Mouse (Mus musculus) erythroblast, embryonic 14.5 days (primary cell): Measurements from ENCODE around the gene Txk. TPM values are rescaled to one million over a fixed set of nuclear protein-coding genes. Genes with fewer than 3 reads are reported as not detected.

Source experiments
- H3K27me3 ChIP-seq: 2 replicates; pipeline ENCODE4 v1.6.1; 2012; ENCODE audit warnings: inconsistent platforms; ENCODE audit not compliant: control insufficient read depth
- H3K36me3 ChIP-seq: 2 replicates; pipeline ENCODE4 v1.6.1; 2012; ENCODE audit warnings: mild to moderate bottlenecking, inconsistent platforms; ENCODE audit not compliant: control insufficient read depth
- H3K4me1 ChIP-seq: 2 replicates; pipeline ENCODE4 v1.6.1; 2012; ENCODE audit warnings: inconsistent platforms; ENCODE audit not compliant: control insufficient read depth
- H3K4me3 ChIP-seq: replicated peaks from 2 replicates; pipeline ENCODE3; 2012; ENCODE audit warnings: moderate library complexity, mild to moderate bottlenecking, inconsistent platforms
- H3K9me3 ChIP-seq: 2 replicates; pipeline ENCODE4 v1.6.1; 2012; ENCODE audit warnings: low read length, inconsistent platforms, mixed read lengths; ENCODE audit not compliant: control insufficient read depth
- GATA1 ChIP-seq: IDR thresholded peaks from 2 replicates; pipeline ENCODE4 v1.6.1; 2012; ENCODE audit warnings: low read length, inconsistent platforms, mixed read lengths
- TAL1 ChIP-seq: IDR thresholded peaks from 3 replicates; pipeline ENCODE4 v1.6.1; 2012; ENCODE audit warnings: low read length, inconsistent platforms, mixed read lengths
- polyA plus RNA-seq: library from polyadenylated mRNA; stranded (reverse); fragments of >175 nt; gene quantifications from 2 replicates; pipeline ENCODE4 v1.2.3, GENCODE M21; 2012

The Txk gene
- polyA plus RNA-seq, 1 experiment = not detected

DNA sequence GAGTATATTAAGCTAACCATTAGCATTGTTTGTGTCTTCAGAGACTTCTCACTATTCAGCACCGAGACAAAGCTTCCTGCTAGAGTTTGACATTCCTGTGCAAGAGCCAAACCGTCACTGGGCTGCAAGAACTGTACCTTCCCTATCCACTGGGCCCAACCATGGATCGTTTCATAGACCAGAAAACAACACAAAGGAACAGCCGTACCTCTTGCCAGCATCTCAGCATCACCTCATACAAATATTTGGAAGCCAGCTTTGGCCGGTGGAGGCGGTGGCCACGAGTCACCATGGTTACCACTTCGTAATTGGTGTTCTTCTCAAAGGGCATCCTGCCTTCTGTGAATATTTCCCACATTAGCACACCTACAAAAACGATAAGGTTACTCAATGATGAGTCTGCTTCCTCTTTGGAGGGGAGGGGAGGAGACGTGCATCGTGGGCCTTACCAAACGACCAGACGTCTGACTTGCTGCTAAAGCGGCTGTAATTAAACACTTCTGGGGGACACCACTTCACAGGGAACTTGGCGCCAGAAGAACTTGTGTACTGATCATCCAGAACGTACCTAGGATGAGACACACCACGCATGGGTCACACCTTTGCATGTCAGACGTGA, 4.7 kb upstream of the Txk start:
- peaks cover 10% of the 10 kb centered on the region for H3K4me1 ChIP-seq

DNA sequence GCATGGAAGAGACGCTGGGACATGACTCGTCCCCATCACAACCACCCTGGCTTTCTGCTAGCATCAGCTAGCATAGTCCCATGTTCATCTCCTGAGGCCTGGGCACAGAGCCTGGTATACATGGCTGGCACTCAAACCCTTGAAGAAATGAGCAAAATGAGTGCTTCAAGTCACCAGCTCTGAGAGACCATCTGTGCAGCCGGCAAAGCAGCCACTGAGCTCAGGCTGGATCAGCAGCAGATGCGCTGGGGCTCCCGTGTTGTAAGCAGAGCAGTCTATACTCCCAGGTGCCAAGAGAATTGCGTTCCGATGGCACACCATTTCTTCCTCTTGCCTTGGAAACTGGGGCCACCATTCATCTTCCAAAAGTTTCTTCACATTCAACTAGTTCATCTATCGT, 3.4 kb upstream of the Txk start:
- peaks cover 10% of the 10 kb centered on the region for H3K4me1 ChIP-seq
- TF ChIP-seq GATA1 (no peak), TAL1 (no peak)

More for the DNA sequence above, 4.7 kb upstream of the Txk start:
- H3K36me3 ChIP-seq = no peaks in the 10 kb centered on the region
- no peak overlapping the region for H3K4me3 ChIP-seq
- H3K27me3 ChIP-seq = no peaks in the 10 kb centered on the region
- no peaks in the 10 kb centered on the region; the same call in 1 of the 2 replicates for H3K9me3 ChIP-seq
- TF ChIP-seq GATA1 (no peak), TAL1 (no peak)

DNA sequence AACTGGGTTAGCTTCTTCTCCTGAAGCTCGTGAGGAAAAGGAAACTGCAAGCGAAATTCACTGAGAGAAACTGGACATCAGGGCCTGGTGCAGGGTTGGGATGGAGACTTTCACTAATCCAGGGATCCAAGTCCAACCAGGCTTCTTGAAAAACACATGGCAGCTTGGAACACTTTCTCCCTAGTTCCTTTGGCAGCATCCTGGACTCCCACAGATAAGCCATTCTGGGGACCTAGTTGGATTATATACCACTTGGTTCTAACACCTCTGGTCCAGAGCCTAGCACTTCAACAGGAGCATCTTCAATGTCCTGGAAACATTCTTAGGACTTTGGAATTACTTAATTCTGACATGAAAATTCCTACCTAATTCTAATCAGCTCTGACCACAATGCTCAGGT, 2.5 kb upstream of the Txk start:
- Histone ChIP-seq H3K36me3 (no peaks in the 10 kb centered on the region), H3K27me3 (no peaks in the 10 kb centered on the region), H3K4me3 (no peak overlapping the region), H3K4me1 (peaks cover 10% of the 10 kb centered on the region), H3K9me3 (no peaks in the 10 kb centered on the region)
- TF ChIP-seq TAL1 (no peak), GATA1 (no peak)

More for the DNA sequence above, 3.4 kb upstream of the Txk start:
- Histone ChIP-seq H3K4me3 (no peak overlapping the region), H3K36me3 (no peaks in the 10 kb centered on the region), H3K27me3 (no peaks in the 10 kb centered on the region), H3K9me3 (no peaks in the 10 kb centered on the region)

DNA sequence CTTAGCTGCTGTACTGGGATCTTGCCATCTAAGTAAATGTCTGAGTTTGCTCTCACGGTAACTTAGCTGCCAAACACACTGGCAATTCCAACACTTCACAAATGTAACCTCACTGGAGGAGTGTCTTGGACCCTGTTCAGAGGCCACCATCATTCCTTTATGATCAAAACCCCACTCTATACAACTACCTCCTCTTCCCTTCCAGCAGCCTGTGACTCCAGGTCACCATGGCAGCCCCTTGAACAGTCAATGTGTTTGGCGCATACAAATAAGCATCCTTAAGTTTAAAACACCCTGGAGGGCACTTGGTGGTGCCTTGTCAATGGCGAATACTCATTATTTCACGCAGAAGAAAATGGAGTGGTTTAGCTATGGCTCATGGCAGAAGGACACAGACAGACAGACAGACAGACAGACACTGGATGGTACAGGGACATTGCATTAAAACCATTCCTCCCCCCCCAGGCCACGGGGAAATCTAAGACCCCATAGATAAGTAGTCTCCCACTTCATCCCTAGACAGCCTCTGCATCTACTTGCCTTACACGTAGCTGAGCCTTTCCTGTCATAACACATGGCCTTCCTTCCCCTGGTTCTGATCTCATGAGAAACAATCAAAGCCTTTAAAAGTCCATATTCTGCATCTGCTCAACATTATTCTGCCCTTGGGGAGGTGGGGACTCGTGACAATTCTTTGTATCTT, 1.4 kb downstream of the Txk start:
- peaks cover 9% of the 10 kb centered on the region for H3K4me1 ChIP-seq
- H3K4me3 ChIP-seq = no peak overlapping the region
- no peaks in the 10 kb centered on the region for H3K36me3 ChIP-seq
- no peaks in the 10 kb centered on the region for H3K27me3 ChIP-seq
- no peaks in the 10 kb centered on the region for H3K9me3 ChIP-seq
- TF ChIP-seq TAL1 (no peak), GATA1 (no peak)

DNA sequence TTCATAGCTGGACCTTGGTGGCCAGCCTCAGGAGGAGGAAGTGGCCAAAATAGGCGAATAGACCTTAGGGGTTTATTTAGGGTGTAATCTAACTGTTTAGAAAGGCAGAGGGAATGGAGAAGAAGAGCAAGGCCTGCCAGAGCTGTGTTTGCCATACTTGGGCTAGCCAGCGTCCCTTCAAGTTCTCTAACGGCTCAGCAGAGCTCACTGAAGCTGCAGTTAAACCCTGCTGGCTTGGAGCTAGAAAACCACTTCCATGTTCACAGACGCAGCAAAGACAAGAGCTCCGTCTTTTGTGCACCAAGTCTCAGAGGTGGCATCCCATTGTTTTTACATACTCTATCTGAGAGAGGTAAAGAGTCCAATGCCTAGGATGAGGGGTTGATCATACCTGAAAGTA, 2.4 kb downstream of the Txk start:
- Histone ChIP-seq H3K4me1 (peaks cover 9% of the 10 kb centered on the region), H3K36me3 (no peaks in the 10 kb centered on the region), H3K27me3 (no peaks in the 10 kb centered on the region), H3K9me3 (no peaks in the 10 kb centered on the region), H3K4me3 (no peak overlapping the region)
- no peak for TF ChIP-seq TAL1
- no peak for TF ChIP-seq GATA1

DNA sequence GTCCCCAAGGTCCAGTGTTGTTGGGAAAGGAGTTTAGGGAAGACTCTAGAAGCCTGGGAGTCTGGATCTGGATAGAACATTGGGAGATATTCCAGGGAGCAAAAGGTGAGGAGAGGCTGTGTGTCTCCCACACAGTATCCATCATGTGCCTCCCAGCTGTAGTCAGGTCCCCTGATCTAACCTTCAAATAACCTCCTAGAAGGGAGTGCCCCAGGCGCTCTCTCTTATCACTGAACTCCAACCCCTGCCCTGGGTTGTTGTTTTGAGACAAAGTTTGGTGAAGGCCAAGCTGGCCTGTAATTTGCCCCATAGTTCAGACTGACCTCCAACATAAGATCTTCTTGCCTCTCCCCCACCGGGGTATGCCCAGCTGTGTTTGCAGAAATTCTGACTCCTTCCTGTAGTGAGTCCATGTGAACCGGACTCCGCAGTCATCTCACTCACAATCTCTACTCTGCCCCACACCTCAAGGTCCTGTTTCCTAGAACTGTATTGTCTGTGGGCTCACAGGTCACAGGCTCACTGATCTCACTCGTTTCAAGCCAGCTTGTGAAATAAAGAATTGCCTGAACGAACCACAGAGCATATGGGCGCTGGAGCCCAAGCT, 3.8 kb downstream of the Txk start:
- Histone ChIP-seq H3K9me3 (no peaks in the 10 kb centered on the region), H3K4me1 (peaks cover 8% of the 10 kb centered on the region), H3K4me3 (no peak overlapping the region), H3K36me3 (no peaks in the 10 kb centered on the region), H3K27me3 (no peaks in the 10 kb centered on the region)
- TF ChIP-seq TAL1 = no peak
- no peak for TF ChIP-seq GATA1

DNA sequence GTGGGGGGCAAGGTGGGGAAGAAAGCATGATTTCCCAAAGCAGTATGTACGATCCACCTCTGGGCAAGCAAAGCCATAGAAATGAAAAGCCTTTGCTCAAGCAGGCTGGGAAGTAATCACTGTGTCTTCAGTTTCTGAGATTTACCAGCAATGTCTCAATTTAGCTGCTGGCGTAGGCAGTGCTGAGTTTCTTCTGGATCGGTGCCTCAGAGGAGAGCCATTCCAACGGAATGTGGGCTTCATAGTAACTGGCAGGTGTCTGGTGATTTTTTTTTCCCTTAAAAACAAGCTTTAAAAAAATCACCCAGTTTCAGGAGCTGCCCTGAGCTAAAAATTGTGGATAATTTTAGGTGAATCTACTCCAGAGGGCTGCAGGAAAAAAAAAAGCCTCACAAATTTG, 5.2 kb downstream of the Txk start:
- TF ChIP-seq GATA1 (no peak), TAL1 (no peak)
- H3K36me3 ChIP-seq = no peaks in the 10 kb centered on the region
- peaks cover 6% of the 10 kb centered on the region for H3K4me1 ChIP-seq
- H3K4me3 ChIP-seq = no peak overlapping the region
- H3K9me3 ChIP-seq = no peaks in the 10 kb centered on the region
- no peaks in the 10 kb centered on the region for H3K27me3 ChIP-seq

DNA sequence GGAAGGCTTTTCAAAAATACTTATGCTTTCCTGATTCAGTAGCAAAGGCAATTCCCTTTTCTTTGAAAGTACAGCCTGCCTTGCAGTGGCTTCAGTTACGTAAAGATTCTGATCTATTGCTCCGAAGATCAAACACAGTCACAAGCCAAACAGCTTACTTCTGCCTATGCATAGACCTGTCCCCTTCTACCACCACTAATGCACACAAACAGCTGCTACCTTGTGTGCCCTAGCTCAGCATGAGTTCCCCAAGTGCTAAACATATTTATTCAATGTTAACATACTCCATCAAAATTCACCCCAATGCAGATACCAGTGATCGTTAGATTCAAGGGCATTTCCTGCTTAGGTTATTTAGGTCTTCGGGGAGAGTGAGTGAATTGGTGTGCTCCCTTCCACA, 6.1 kb downstream of the Txk start:
- H3K27me3 ChIP-seq = no peaks in the 10 kb centered on the region
- peaks cover 6% of the 10 kb centered on the region for H3K4me1 ChIP-seq
- H3K4me3 ChIP-seq = no peak overlapping the region
- H3K36me3 ChIP-seq = no peaks in the 10 kb centered on the region
- H3K9me3 ChIP-seq = no peaks in the 10 kb centered on the region
- TF ChIP-seq GATA1 (no peak), TAL1 (no peak)

DNA sequence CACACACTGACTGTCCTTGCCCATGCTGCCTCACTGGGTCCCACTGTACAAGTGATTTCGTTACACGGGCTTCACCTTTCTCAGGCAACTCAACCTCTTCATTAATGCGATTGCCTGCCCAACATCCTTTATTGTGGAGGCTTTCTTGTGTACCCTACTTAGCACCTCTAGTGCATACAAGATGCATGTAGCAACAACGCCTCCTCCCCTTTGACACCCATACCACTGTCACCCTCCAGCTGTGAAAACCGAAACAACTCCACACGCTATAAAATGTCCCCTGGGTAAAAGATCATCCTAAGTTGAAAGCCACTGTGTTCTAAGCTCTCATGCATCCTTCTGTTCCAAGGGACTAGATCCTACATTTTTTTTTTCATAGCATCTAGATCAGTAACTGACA, 9.5 kb downstream of the Txk start:
- H3K36me3 ChIP-seq = no peaks in the 10 kb centered on the region
- H3K4me3 ChIP-seq = no peak overlapping the region
- H3K4me1 ChIP-seq = no peaks in the 10 kb centered on the region
- H3K27me3 ChIP-seq = no peaks in the 10 kb centered on the region
- H3K9me3 ChIP-seq = no peaks in the 10 kb centered on the region
- TF ChIP-seq TAL1 (no peak), GATA1 (no peak)
